Mouse (Mus musculus) heart, embryonic 12.5 days (tissue): ENCODE measurements at regions not wholly inside any gene's neighbourhood (a gene's known extent, or its start where the extent isn't known, plus 50 kb on each side); places are given as distances from the start of the nearest gene placed in this dataset.
"Not testable (repeated sequence)": the region's sequence is repeated elsewhere in the genome, so short reads cannot be mapped to it uniquely, and the experiment has no call there.

Experiments used
- ATAC-seq: fragments of 200-750 bp; cut with Nextera tagmentation; 2 replicates; pipeline ENCODE4 v1.8.0; 2017; ENCODE audit warnings: moderate TSS enrichment, moderate library complexity; ENCODE audit not compliant: insufficient number of reproducible peaks, low FRiP score
- H3K27ac ChIP-seq: fragments of 300-500 bp; sonication (generic); 2 replicates; pipeline ENCODE4 v1.5.1; 2016; ENCODE audit warnings: mild to moderate bottlenecking, moderate library complexity; ENCODE audit not compliant: poor library complexity, severe bottlenecking
- H3K27me3 ChIP-seq: fragments of 300-500 bp; sonication (generic); replicated peaks from 2 replicates; pipeline ENCODE4 v1.6.1; 2016; ENCODE audit warnings: mild to moderate bottlenecking, moderate library complexity
- H3K36me3 ChIP-seq: fragments of 300-500 bp; sonication (generic); 2 replicates; pipeline ENCODE4 v1.6.1; 2016; ENCODE audit warnings: mild to moderate bottlenecking, moderate library complexity
- H3K4me1 ChIP-seq: fragments of 300-500 bp; sonication (generic); replicated peaks from 2 replicates; pipeline ENCODE4 v1.6.1; 2016; ENCODE audit warnings: mild to moderate bottlenecking
- H3K4me2 ChIP-seq: fragments of 300-500 bp; sonication (generic); 2 replicates; pipeline ENCODE4 v1.6.1; 2016; ENCODE audit warnings: mild to moderate bottlenecking, moderate library complexity
- H3K4me3 ChIP-seq: fragments of 300-500 bp; sonication (generic); 2 replicates; pipeline ENCODE4 v1.5.1; 2016; ENCODE audit warnings: mild to moderate bottlenecking
- H3K9ac ChIP-seq: fragments of 300-500 bp; sonication (generic); 2 replicates; pipeline ENCODE4 v1.6.1; 2016; ENCODE audit warnings: mild to moderate bottlenecking, moderate library complexity
- H3K9me3 ChIP-seq: fragments of 300-500 bp; sonication (generic); replicated peaks from 2 replicates; pipeline ENCODE4 v1.6.1; 2016; ENCODE audit warnings: mild to moderate bottlenecking, moderate library complexity
- WGBS: fragments of 180-500 bp; shearing (Covaris S2); methylation state at CpG from one replicate; pipeline ENCODE4 v1.1.7; 2016; 5-methylcytosine and 5-hydroxymethylcytosine counted together

GRCm38 (mm10) chr10:99349125-99349716 is 86.2 kb downstream of the Dusp6 start:
- ATAC-seq, result no peak
- WGBS, result 55% methylated on average over 3 of the region's 3 CpGs
- no peak overlapping the region for H3K9ac ChIP-seq
- no peaks in the 10 kb centered on the region for H3K36me3 ChIP-seq
- no peak overlapping the region for H3K4me2 ChIP-seq
- H3K9me3 ChIP-seq, result no peaks in the 10 kb centered on the region
- H3K27ac ChIP-seq, result no peak overlapping the region
- no peaks in the 10 kb centered on the region for H3K4me1 ChIP-seq
- H3K4me3 ChIP-seq, result no peak overlapping the region
- no peaks in the 10 kb centered on the region for H3K27me3 ChIP-seq

- H3K4me2 ChIP-seq, result no peak overlapping the region
- no peak for ATAC-seq
- WGBS, result 69% methylated on average over 18 of the region's 18 CpGs
These were observed 90.7 kb downstream of the Dusp6 start for GRCm38 (mm10) chr10:99353541-99354292.

GRCm38 (mm10) chr10:99354352-99354751 is 91.3 kb downstream of the Dusp6 start:
- Histone ChIP-seq H3K4me3 (no peak overlapping the region), H3K27me3 (no peaks in the 10 kb centered on the region), H3K9ac (no peak overlapping the region), H3K9me3 (no peaks in the 10 kb centered on the region), H3K36me3 (no peaks in the 10 kb centered on the region), H3K4me2 (no peak overlapping the region), H3K27ac (no peak overlapping the region), H3K4me1 (no peaks in the 10 kb centered on the region)
- no peak for ATAC-seq
- 84% methylated on average over 2 of the region's 2 CpGs for WGBS

More at GRCm38 (mm10) chr10:99353541-99354292, 90.7 kb downstream of the Dusp6 start:
- Histone ChIP-seq H3K27me3 (no peaks in the 10 kb centered on the region), H3K4me1 (no peaks in the 10 kb centered on the region), H3K36me3 (no peaks in the 10 kb centered on the region), H3K9ac (no peak overlapping the region), H3K27ac (no peak overlapping the region), H3K9me3 (no peaks in the 10 kb centered on the region), H3K4me3 (no peak overlapping the region)

GRCm38 (mm10) chr10:99355303-99355702 is 92.3 kb downstream of the Dusp6 start:
- Histone ChIP-seq H3K27ac (no peak overlapping the region), H3K4me1 (no peaks in the 10 kb centered on the region), H3K4me3 (no peak overlapping the region), H3K36me3 (no peaks in the 10 kb centered on the region), H3K27me3 (no peaks in the 10 kb centered on the region), H3K9ac (no peak overlapping the region), H3K4me2 (no peak overlapping the region), H3K9me3 (no peaks in the 10 kb centered on the region)
- 85% methylated on average over 4 of the region's 4 CpGs for WGBS
- no peak for ATAC-seq

- no peak overlapping the region for H3K4me2 ChIP-seq
- H3K4me1 ChIP-seq, result no peaks in the 10 kb centered on the region
- no peak overlapping the region for H3K27ac ChIP-seq
- H3K27me3 ChIP-seq, result no peaks in the 10 kb centered on the region
- no peak for ATAC-seq
- no peak overlapping the region for H3K4me3 ChIP-seq
- no peaks in the 10 kb centered on the region for H3K36me3 ChIP-seq
- H3K9ac ChIP-seq, result no peak overlapping the region
- 91% methylated on average over 5 of the region's 5 CpGs for WGBS
- H3K9me3 ChIP-seq, result no peaks in the 10 kb centered on the region
These were observed 93.2 kb downstream of the Dusp6 start for GRCm38 (mm10) chr10:99356221-99356620.

- ATAC-seq, result no peak
- Histone ChIP-seq H3K4me2 (no peak overlapping the region), H3K4me3 (no peak overlapping the region), H3K9me3 (no peaks in the 10 kb centered on the region), H3K9ac (no peak overlapping the region), H3K36me3 (no peaks in the 10 kb centered on the region), H3K27ac (no peak overlapping the region), H3K27me3 (no peaks in the 10 kb centered on the region), H3K4me1 (no peaks in the 10 kb centered on the region)
- 71% methylated on average over 3 of the region's 3 CpGs for WGBS
These were observed 93.9 kb downstream of the Dusp6 start for GRCm38 (mm10) chr10:99356883-99357282.

- Histone ChIP-seq H3K4me3 (no peak overlapping the region), H3K9me3 (no peaks in the 10 kb centered on the region), H3K4me2 (no peak overlapping the region), H3K36me3 (no peaks in the 10 kb centered on the region), H3K27me3 (no peaks in the 10 kb centered on the region), H3K9ac (no peak overlapping the region), H3K4me1 (no peaks in the 10 kb centered on the region), H3K27ac (no peak overlapping the region)
- 76% methylated on average over 4 of the region's 4 CpGs for WGBS
- no peak for ATAC-seq
These were observed 94.3 kb downstream of the Dusp6 start for GRCm38 (mm10) chr10:99357347-99357746.

- Histone ChIP-seq H3K4me1 (no peaks in the 10 kb centered on the region), H3K27me3 (no peaks in the 10 kb centered on the region), H3K27ac (no peak overlapping the region), H3K9me3 (no peaks in the 10 kb centered on the region), H3K4me3 (no peak overlapping the region), H3K9ac (no peak overlapping the region), H3K36me3 (no peaks in the 10 kb centered on the region), H3K4me2 (no peak overlapping the region)
- 89% methylated on average over 1 of the region's 1 CpGs for WGBS
- no peak for ATAC-seq
These were observed 95.2 kb downstream of the Dusp6 start for GRCm38 (mm10) chr10:99358256-99358655.

GRCm38 (mm10) chr10:99359439-99359866 is 96.4 kb downstream of the Dusp6 start:
- Histone ChIP-seq H3K4me2 (no peak overlapping the region), H3K36me3 (no peaks in the 10 kb centered on the region), H3K4me1 (no peaks in the 10 kb centered on the region), H3K27me3 (no peaks in the 10 kb centered on the region), H3K9ac (no peak overlapping the region), H3K9me3 (peaks cover 5% of the 10 kb centered on the region), H3K27ac (no peak overlapping the region), H3K4me3 (no peak overlapping the region)
- no peak for ATAC-seq
- 55% methylated on average over 2 of the region's 2 CpGs for WGBS

- H3K36me3 ChIP-seq, ATAC-seq, H3K4me1 ChIP-seq, H3K27me3 ChIP-seq, H3K9ac ChIP-seq, H3K4me3 ChIP-seq, H3K4me2 ChIP-seq, H3K27ac ChIP-seq: not testable (repeated sequence)
- peaks cover 10% of the 10 kb centered on the region for H3K9me3 ChIP-seq
- WGBS, result 50% methylated on average over 10 of the region's 10 CpGs
These were observed 97.6 kb downstream of the Dusp6 start for GRCm38 (mm10) chr10:99360601-99361000.

GRCm38 (mm10) chr10:99366162-99366561 is 103.1 kb downstream of the Dusp6 start:
- Histone ChIP-seq H3K9me3 (peaks cover 10% of the 10 kb centered on the region), H3K4me3 (no peak overlapping the region), H3K27me3 (no peaks in the 10 kb centered on the region), H3K36me3 (no peaks in the 10 kb centered on the region), H3K4me2 (no peak overlapping the region), H3K27ac (no peak overlapping the region), H3K4me1 (0 out of 2 replicates have a peak, but pooled peaks cover 4% of the 10 kb centered on the region), H3K9ac (no peak overlapping the region)
- ATAC-seq, result no peak
- 84% methylated on average over 7 of the region's 7 CpGs for WGBS
